Mouse (Mus musculus): ENCODE measurements around the gene Gm45234. TPM values are rescaled to one million over a fixed set of nuclear protein-coding genes. Genes with fewer than 3 reads are reported as not detected.
A peak's percentile ranks its signal among the peaks of the same experiment; 100 is the strongest.

Gm45234 gene
- total and polyA plus RNA-seq, 3 experiments, result not detected

DNA sequence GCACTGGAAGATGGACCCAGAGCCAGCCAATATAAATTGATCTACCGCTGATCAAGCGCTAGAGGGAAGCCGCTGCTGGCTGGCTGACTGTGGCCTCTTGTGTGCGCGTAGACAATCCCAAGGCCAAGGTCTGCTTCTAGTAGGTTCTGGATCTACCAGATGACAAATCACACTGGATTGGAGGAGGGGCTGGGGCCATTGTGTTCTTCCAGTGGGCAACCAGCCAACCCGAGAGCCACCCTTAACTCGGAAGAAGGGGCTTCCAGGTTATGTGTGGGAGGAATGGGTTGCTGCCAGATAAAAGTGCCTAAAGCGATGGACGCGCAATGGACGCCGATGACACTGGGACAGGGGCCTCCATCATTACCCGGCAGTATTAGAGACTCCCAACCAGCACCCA is 37.9 kb downstream of the Gm45234 start:
- Histone ChIP-seq H3K4me2 (ENCODE audit: insufficient read depth, low read depth, poor library complexity, severe bottlenecking) (no peak overlapping the region), H3K9me3 (replicated peaks; ENCODE audit: low read length) (no peaks in the 10 kb centered on the region), H3K4me3 (replicated peaks in 1 of 3; ENCODE audit: low read depth in 2 of 3, low read length in 2 of 3, poor library complexity in 1 of 3) (no peak overlapping the region), H3K27me3 (replicated peaks) (no peaks in the 10 kb centered on the region), H3K79me2 (replicated peaks; ENCODE audit: control insufficient read depth, extremely low read depth, insufficient read depth, poor library complexity, severe bottlenecking) (peaks cover 20% of the 10 kb centered on the region), H3K27ac (ENCODE audit: insufficient read depth, low read depth) (no peak overlapping the region), H3K4me1 (ENCODE audit: control insufficient read depth in 1 of 2, insufficient read depth in 2 of 2) (peaks cover 31 to 77% of the 10 kb centered on the region in 2 experiments), H3K36me3 (replicated peaks in 1 of 2; ENCODE audit: control insufficient read depth in 1 of 2, insufficient read depth in 1 of 2, low read length in 1 of 2) (peaks cover 46 to 87% of the 10 kb centered on the region in 2 experiments), H3K9ac (ENCODE audit: insufficient read depth, low read depth) (no peak overlapping the region)
- in situ Hi-C loops (cut with MboI; ENCODE audit: low pct_ligation_motif_present, low pct_unique_long_range_greater_than_20kb, low sequenced_read_pairs) (no loop called here), dilution Hi-C loops (cut with MboI; ENCODE audit: extremely low pct_ligation_motif_present, extremely low pct_unique_long_range_greater_than_20kb, low sequenced_read_pairs) (no loop called here)
- TF ChIP-seq MAFK (IDR thresholded peaks at IDR 0.05; ENCODE audit: insufficient replicate concordance, low read length) (no peak), MEF2A (IDR thresholded peaks at IDR 0.05; ENCODE audit: borderline replicate concordance, low read depth, low read length) (no peak), NELFE (IDR thresholded peaks at IDR 0.05; ENCODE audit: low read depth, low read length) (no peak), USF1 (IDR thresholded peaks at IDR 0.05; ENCODE audit: low read depth, low read length) (no peak)
- no peak for DNase-seq (ENCODE audit: extremely low read depth)

GRCm38 (mm10) chr6:124716864-124717490 is 38.8 kb downstream of the Gm45234 start:
- H3K4me2 ChIP-seq (ENCODE audit: insufficient read depth, low read depth, poor library complexity, severe bottlenecking), result no peak overlapping the region
- no peaks in the 10 kb centered on the region for H3K27me3 ChIP-seq (replicated peaks)
- H3K79me2 ChIP-seq (replicated peaks; ENCODE audit: control insufficient read depth, extremely low read depth, insufficient read depth, poor library complexity, severe bottlenecking), result peaks cover 28% of the 10 kb centered on the region
- TF ChIP-seq MYC (IDR thresholded peaks at IDR 0.05; ENCODE audit: low read depth, low read length) (no peak), MXI1 (IDR thresholded peaks at IDR 0.05; ENCODE audit: low read depth, low read length) (peak; percentile 52; the same call in 1 of the 2 replicates), POLR2A (IDR thresholded peaks at IDR 0.05; ENCODE audit: low read depth, low read length) (no peak; the same call in 1 of the 2 replicates), RAD21 (IDR thresholded peaks at IDR 0.05; ENCODE audit: low read depth, low read length) (peak; percentile 90), BHLHE40 (IDR thresholded peaks at IDR 0.05; ENCODE audit: low read depth, low read length) (no peak), MAZ (IDR thresholded peaks at IDR 0.05; ENCODE audit: low read depth, low read length) (peak; percentile 54; the same call in 1 of the 2 replicates), ELF1 (IDR thresholded peaks at IDR 0.05; ENCODE audit: low read depth, low read length) (no peak), MAX (IDR thresholded peaks at IDR 0.05; ENCODE audit: low read length) (no peak), ZC3H11A (IDR thresholded peaks at IDR 0.05; ENCODE audit: low read depth, low read length) (peak; percentile 91), MEF2A (IDR thresholded peaks at IDR 0.05; ENCODE audit: borderline replicate concordance, low read depth, low read length) (peak; percentile 38; the same call in 1 of the 2 replicates), USF1 (IDR thresholded peaks at IDR 0.05; ENCODE audit: low read depth, low read length) (no peak), CTCF (conservative IDR thresholded peaks at IDR 0.05 in 1 of 2, IDR thresholded peaks at IDR 0.05 in 1 of 2; ENCODE audit: low read depth in 2 of 2, low read length in 2 of 2) (peak in 1 of 2 experiments; percentile 93; a peak in 3 of 4 replicates), SMC3 (IDR thresholded peaks at IDR 0.05; ENCODE audit: low read depth, low read length) (peak; percentile 97), NRF1 (IDR thresholded peaks at IDR 0.05; ENCODE audit: low read depth, low read length) (no peak), IRF4 (IDR thresholded peaks at IDR 0.05; ENCODE audit: low read depth, low read length) (peak; percentile 55)
- dilution Hi-C loops (cut with MboI; ENCODE audit: extremely low pct_ligation_motif_present, extremely low pct_unique_long_range_greater_than_20kb, low sequenced_read_pairs), result no loop called here
- no peak overlapping the region for H3K4me3 ChIP-seq (replicated peaks in 1 of 3; ENCODE audit: low read depth in 2 of 3, low read length in 2 of 3, poor library complexity in 1 of 3)
- in situ Hi-C loops (cut with MboI; ENCODE audit: low pct_ligation_motif_present, low pct_unique_long_range_greater_than_20kb, low sequenced_read_pairs), result no loop called here
- peaks cover 27 to 69% of the 10 kb centered on the region in 2 experiments for H3K4me1 ChIP-seq (ENCODE audit: control insufficient read depth in 1 of 2, insufficient read depth in 2 of 2)
- H3K9ac ChIP-seq (ENCODE audit: insufficient read depth, low read depth), result no peak overlapping the region
- H3K9me3 ChIP-seq (replicated peaks; ENCODE audit: low read length), result no peaks in the 10 kb centered on the region
- H3K36me3 ChIP-seq (replicated peaks in 1 of 2; ENCODE audit: control insufficient read depth in 1 of 2, insufficient read depth in 1 of 2, low read length in 1 of 2), result peaks cover 43 to 84% of the 10 kb centered on the region in 2 experiments
- H3K27ac ChIP-seq (ENCODE audit: insufficient read depth, low read depth), result no peak overlapping the region
- DNase-seq (ENCODE audit: extremely low read depth), result peak; percentile 71

All from CH12.LX (cell line).